Mouse (Mus musculus) megakaryocyte, embryonic 14.5 days (primary cell): ENCODE measurements around the gene Fads2. TPM values are rescaled to one million over a fixed set of nuclear protein-coding genes. Genes with fewer than 3 reads are reported as not detected.

Source experiments
- H3K27me3 ChIP-seq: replicated peaks from 2 replicates; pipeline ENCODE3; 2012; ENCODE audit warnings: inconsistent platforms
- H3K36me3 ChIP-seq: replicated peaks from 2 replicates; pipeline ENCODE3; 2012; ENCODE audit warnings: low read length, inconsistent platforms, mixed read lengths
- H3K4me1 ChIP-seq: 2 replicates; pipeline ENCODE4 v1.6.1; 2012; ENCODE audit warnings: inconsistent platforms
- H3K4me3 ChIP-seq: replicated peaks from 2 replicates; pipeline ENCODE3; 2012; ENCODE audit warnings: moderate library complexity, mild to moderate bottlenecking, inconsistent platforms
- H3K9me3 ChIP-seq: 2 replicates; pipeline ENCODE4 v1.6.1; 2012; ENCODE audit warnings: inconsistent platforms
- FLI1 ChIP-seq: IDR thresholded peaks from 2 replicates; pipeline ENCODE4 v1.6.1; 2012; ENCODE audit warnings: low read length, inconsistent platforms, mixed read lengths
- GATA1 ChIP-seq: IDR thresholded peaks from 3 replicates; pipeline ENCODE4 v1.6.1; 2012; ENCODE audit warnings: mixed read lengths, low read length, inconsistent platforms, borderline replicate concordance
- polyA plus RNA-seq: library from polyadenylated mRNA; stranded (reverse); fragments of >175 nt; gene quantifications from 2 replicates; pipeline ENCODE4 v1.2.3, GENCODE M21; 2012; ENCODE audit warnings: low replicate concordance; ENCODE audit not compliant: insufficient read depth

Fads2 gene
- polyA plus RNA-seq, 1 experiment = 271 TPM

GRCm38 (mm10) chr19:10057486-10058351 is 43.8 kb downstream of the Fads2 start:
- no peaks in the 10 kb centered on the region for H3K9me3 ChIP-seq
- TF ChIP-seq GATA1 = no peak
- no peak for TF ChIP-seq FLI1
- H3K4me3 ChIP-seq = peak overlapping the region; percentile 7
- H3K27me3 ChIP-seq = no peaks in the 10 kb centered on the region
- H3K36me3 ChIP-seq = peaks cover 94% of the 10 kb centered on the region
- peaks cover 100% of the 10 kb centered on the region for H3K4me1 ChIP-seq

GRCm38 (mm10) chr19:10056686-10057085 is 44.9 kb downstream of the Fads2 start:
- H3K27me3 ChIP-seq = no peaks in the 10 kb centered on the region
- TF ChIP-seq GATA1 (no peak), FLI1 (no peak)
- peaks cover 100% of the 10 kb centered on the region for H3K4me1 ChIP-seq

GRCm38 (mm10) chr19:10055783-10056660 is 45.5 kb downstream of the Fads2 start:
- Histone ChIP-seq H3K4me3 (no peak overlapping the region), H3K9me3 (no peaks in the 10 kb centered on the region), H3K36me3 (peaks cover 91% of the 10 kb centered on the region), H3K27me3 (no peaks in the 10 kb centered on the region), H3K4me1 (peaks cover 100% of the 10 kb centered on the region)
- TF ChIP-seq FLI1 (no peak), GATA1 (no peak)

More at GRCm38 (mm10) chr19:10056686-10057085, 44.9 kb downstream of the Fads2 start:
- Histone ChIP-seq H3K36me3 (peaks cover 94% of the 10 kb centered on the region), H3K4me3 (peak overlapping the region; percentile 44), H3K9me3 (no peaks in the 10 kb centered on the region)

- no peak for TF ChIP-seq FLI1
- TF ChIP-seq GATA1 = no peak
- H3K4me1 ChIP-seq = peaks cover 100% of the 10 kb centered on the region
- no peaks in the 10 kb centered on the region for H3K9me3 ChIP-seq
- H3K4me3 ChIP-seq = no peak overlapping the region
- no peaks in the 10 kb centered on the region for H3K27me3 ChIP-seq
- H3K36me3 ChIP-seq = peaks cover 92% of the 10 kb centered on the region
Measured at GRCm38 (mm10) chr19:10055261-10055660, 46.3 kb downstream of the Fads2 start.

- Histone ChIP-seq H3K27me3 (no peaks in the 10 kb centered on the region), H3K4me1 (peaks cover 100% of the 10 kb centered on the region), H3K36me3 (peaks cover 91% of the 10 kb centered on the region), H3K4me3 (no peak overlapping the region), H3K9me3 (no peaks in the 10 kb centered on the region)
- TF ChIP-seq GATA1 (no peak), FLI1 (no peak)
Measured at GRCm38 (mm10) chr19:10054361-10055075, 47.0 kb downstream of the Fads2 start.

GRCm38 (mm10) chr19:10053692-10054260 is 47.8 kb downstream of the Fads2 start:
- H3K27me3 ChIP-seq = no peaks in the 10 kb centered on the region
- TF ChIP-seq GATA1 (no peak), FLI1 (no peak)
- H3K4me1 ChIP-seq = peaks cover 100% of the 10 kb centered on the region
- peaks cover 87% of the 10 kb centered on the region for H3K36me3 ChIP-seq
- no peaks in the 10 kb centered on the region for H3K9me3 ChIP-seq
- H3K4me3 ChIP-seq = no peak overlapping the region

GRCm38 (mm10) chr19:10052698-10053097 is 48.8 kb downstream of the Fads2 start:
- peaks cover 100% of the 10 kb centered on the region for H3K4me1 ChIP-seq
- H3K27me3 ChIP-seq = no peaks in the 10 kb centered on the region
- no peaks in the 10 kb centered on the region for H3K9me3 ChIP-seq
- TF ChIP-seq FLI1 (no peak), GATA1 (no peak)
- peaks cover 79% of the 10 kb centered on the region for H3K36me3 ChIP-seq
- no peak overlapping the region for H3K4me3 ChIP-seq

GRCm38 (mm10) chr19:10050438-10050837 is 51.1 kb downstream of the Fads2 start:
- no peak overlapping the region for H3K4me3 ChIP-seq
- no peaks in the 10 kb centered on the region for H3K9me3 ChIP-seq
- TF ChIP-seq FLI1 = no peak
- TF ChIP-seq GATA1 = no peak
- no peaks in the 10 kb centered on the region for H3K27me3 ChIP-seq
- peaks cover 60% of the 10 kb centered on the region for H3K36me3 ChIP-seq
- H3K4me1 ChIP-seq = peaks cover 100% of the 10 kb centered on the region

- Histone ChIP-seq H3K27me3 (peaks cover 3% of the 10 kb centered on the region), H3K36me3 (peaks cover 60% of the 10 kb centered on the region), H3K9me3 (no peaks in the 10 kb centered on the region), H3K4me1 (peaks cover 100% of the 10 kb centered on the region), H3K4me3 (peak overlapping the region; percentile 7)
- no peak for TF ChIP-seq FLI1
- no peak for TF ChIP-seq GATA1
Measured at GRCm38 (mm10) chr19:10049533-10049932, 52.0 kb downstream of the Fads2 start.
